Mouse (Mus musculus) adipocyte (in vitro differentiated cells): ENCODE data around the gene Atg7.

ENCODE experiments used
- DNase-seq: peaks from one replicate; pipeline ENCODE4 v3.0.0-alpha.2; 2016; ENCODE audit warnings: low spot score

Gene Atg7

GRCm38 (mm10) chr6:114818471-114818870 is 175.6 kb downstream of the Atg7 start:
- DNase-seq = no peak

GRCm38 (mm10) chr6:114819971-114820481 is 177.1 kb downstream of the Atg7 start:
- DNase-seq = peak; percentile 26

GRCm38 (mm10) chr6:114821646-114822045 is 178.7 kb downstream of the Atg7 start:
- DNase-seq = no peak

DNA sequence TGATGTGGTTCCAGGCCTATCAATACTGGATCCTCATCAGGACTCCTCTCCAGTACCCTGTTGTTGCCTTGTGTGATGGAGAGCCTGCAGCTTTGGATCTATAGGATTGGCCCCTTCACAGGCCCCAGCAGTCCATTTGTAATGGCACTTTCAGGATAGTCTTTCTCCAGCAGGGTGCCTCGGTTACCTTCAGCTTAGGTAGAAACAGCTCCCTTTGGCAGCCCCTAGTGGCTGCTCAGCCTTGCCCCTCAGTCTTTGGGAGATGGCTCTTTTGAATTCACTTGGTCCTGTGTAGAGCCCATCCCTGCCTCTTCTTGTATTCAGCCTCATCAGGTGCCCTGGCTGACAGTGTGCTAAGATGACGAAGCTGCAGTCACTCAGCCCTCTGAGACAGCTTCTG is 184.0 kb downstream of the Atg7 start:
- no peak for DNase-seq

DNA sequence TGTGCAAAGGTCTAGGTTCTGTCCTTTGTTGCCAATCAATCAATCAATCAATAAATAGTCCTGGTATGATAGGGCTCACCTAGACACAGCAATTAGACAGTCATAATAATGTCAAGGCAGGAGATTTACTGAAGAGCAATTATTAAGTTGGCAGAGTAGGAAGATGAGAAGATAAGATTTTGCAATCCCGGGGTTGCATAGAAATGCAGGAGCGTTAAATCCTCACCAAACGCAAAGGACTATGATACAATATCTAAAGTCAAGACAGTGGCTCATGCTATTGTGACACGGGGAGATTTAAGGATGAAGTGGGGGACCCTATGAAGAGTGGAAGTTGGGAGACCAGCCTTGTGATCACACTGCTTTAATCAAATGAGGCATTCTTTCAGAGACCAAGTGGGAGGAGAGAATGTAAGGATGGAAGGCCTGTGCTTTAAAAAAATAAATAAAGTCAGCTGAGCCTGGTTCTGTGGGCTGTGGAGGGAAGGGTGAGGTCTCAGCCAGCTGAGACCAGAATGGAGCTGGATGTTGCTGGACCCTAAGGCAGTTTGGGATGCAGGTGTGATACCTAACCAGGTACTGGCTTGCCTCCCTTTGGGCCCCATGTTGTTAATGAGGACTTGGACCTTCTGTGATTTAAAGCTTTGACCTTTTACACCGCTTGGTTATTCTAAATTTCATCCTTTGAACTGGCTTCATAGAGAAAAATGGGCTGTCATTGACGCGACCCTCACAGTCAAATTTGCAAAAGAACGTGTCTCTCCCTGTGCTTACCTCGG is 187.0 kb downstream of the Atg7 start:
- DNase-seq = no peak

DNA sequence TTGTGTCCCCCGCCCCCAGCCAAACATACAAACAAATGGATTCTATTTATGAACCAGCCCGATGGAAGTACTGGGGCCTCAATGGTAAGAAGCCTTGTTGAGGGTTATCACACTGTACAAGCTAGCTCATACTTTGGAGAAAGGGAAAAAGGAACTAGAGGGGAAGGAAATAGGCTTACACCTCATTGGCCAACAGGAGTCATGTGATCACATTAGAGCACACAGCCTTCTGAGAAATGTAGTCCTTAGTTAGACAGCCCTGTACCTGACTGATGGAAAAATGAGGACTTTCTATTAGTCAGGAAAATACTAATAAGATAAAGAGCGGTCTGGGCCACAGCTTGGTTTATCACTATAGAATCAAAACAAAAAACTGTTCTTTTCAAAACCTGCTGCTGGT is 188.9 kb downstream of the Atg7 start:
- DNase-seq = peak; percentile 44

DNA sequence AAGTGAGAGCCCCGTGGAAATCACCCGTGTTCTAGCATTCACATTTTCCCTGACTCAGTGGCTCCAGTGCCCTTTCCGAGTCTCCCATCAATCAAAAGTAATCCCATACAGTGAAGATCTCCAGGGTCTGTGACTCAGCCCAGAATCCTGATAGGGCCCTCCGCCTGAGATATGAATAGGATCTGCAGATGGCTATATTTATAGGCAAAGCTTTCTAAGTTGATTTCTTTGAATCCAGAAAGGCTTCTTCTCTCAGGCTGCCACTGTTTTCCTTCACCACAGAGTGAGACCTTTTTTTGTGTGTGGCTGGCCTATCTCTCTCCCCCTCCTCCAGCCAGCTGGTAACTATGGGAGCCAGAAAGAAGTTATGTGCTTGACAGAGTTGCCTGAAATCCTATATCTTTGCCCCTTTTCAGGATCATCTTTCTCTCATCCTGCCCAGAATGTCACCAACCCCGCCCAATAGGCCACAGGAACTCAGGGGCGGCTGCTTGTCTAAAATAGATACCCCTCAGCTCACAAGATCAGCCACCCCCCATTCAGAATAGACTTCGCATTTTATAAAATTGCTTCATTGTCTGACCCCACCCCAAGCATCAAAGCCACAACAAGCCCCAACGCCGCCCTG is 190.3 kb downstream of the Atg7 start:
- no peak for DNase-seq

DNA sequence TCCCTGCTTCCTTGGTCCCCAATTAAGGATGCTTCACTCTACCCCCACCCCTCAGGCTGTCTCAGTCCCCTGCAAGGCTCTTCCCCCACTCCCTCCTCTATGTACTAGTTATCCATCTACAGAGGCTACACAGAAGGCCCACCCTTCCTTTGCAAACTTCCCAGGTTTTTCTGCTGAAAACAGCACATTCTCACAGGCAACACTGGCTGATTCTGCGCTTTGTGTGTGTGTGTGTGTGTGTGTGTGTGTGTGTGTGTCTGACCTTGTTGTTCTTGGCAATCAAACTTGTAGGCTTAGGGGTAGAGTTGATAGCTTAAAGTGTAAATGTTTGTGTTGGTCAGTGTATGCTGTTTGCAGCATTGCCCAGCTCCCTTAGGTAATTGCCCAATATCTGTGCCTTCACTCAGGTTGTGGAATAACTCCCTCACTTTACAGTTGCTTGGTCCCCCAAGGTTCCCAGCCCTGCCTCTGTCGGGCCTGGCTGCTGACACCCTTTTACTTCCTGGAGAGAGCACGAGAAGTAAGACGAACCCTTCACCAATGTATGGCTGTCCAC is 191.0 kb downstream of the Atg7 start:
- DNase-seq = peak; percentile 87

GRCm38 (mm10) chr6:114835344-114835743 is 192.4 kb downstream of the Atg7 start:
- no peak for DNase-seq

GRCm38 (mm10) chr6:114835752-114836151 is 192.9 kb downstream of the Atg7 start:
- DNase-seq = no peak

DNA sequence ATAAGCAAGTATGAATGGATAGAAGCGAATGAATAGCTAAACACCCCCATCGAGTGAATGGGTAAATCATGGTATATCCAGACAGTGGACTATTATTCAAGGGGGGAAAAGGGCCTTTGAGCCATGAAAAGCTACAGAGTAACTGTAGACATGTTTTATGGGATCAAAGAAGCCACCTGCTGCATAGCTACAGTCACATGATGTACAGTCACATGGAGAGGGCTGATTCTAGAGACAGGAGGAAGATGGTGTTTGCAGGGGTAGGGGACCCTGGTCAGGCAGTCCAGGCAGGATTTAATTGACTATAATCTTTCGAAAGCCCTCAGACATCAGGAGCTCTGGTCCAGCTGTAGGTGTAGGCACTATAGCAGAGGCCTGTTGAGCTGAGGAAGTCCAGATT is 193.5 kb downstream of the Atg7 start:
- no peak for DNase-seq

GRCm38 (mm10) chr6:114838872-114839271 is 196.0 kb downstream of the Atg7 start:
- peak; percentile 38 for DNase-seq

- peak; percentile 60 for DNase-seq
Observed at GRCm38 (mm10) chr6:114840012-114840411, 197.1 kb downstream of the Atg7 start.

GRCm38 (mm10) chr6:114842131-114842530 is 199.2 kb downstream of the Atg7 start:
- DNase-seq = no peak

DNA sequence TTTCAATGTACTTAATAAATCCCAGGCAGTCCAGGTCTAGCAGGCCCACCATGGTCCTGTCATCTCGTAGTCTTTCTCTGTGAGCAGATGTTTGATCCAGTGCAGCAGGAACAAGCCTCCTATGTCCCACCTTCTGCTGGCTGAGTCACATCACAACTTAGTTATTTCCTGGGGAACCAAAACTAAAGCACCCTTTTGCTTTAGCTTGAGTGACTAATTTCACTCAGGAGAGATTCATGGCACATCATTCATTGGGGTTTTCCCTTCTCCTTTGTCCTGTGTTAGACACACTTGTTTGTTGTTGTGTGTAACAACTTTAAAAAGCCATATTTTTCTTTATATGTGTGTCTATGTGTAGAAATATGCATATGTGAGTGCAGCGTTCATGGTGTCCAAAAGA is 200.0 kb downstream of the Atg7 start:
- no peak for DNase-seq

GRCm38 (mm10) chr6:114846153-114846772 is 203.4 kb downstream of the Atg7 start:
- DNase-seq = no peak

DNA sequence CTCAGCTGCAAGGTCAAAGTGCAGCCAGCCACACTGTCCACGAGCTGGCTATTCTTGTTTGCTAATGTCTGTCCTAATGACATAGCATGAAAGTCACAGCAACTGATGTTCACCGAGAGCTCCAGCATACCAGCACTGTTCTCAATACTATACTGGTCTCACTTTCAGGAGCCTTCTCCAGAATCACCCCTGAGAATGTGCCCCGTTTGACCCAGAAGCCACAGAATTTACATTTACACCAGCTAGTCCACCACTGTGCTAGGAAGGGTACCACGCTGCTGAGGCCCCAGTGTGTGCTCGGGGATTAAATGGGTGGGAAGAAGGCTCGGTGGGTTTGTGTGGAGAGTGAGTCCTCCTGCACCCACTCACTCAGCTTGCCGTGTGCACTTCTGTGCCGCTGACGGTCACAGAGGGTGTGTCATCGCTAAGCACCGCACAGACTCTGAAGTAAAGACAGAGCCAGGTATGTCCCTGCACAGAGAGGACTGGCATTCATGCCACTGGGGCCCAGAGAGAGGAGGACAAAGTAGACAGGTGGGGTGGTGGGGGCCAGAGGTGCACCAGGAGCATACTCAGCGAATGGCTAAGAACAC is 204.8 kb downstream of the Atg7 start:
- no peak for DNase-seq

- DNase-seq = no peak
Observed at GRCm38 (mm10) chr6:114848761-114849160, 205.9 kb downstream of the Atg7 start.

GRCm38 (mm10) chr6:114849787-114850186 is 206.9 kb downstream of the Atg7 start:
- no peak for DNase-seq

DNA sequence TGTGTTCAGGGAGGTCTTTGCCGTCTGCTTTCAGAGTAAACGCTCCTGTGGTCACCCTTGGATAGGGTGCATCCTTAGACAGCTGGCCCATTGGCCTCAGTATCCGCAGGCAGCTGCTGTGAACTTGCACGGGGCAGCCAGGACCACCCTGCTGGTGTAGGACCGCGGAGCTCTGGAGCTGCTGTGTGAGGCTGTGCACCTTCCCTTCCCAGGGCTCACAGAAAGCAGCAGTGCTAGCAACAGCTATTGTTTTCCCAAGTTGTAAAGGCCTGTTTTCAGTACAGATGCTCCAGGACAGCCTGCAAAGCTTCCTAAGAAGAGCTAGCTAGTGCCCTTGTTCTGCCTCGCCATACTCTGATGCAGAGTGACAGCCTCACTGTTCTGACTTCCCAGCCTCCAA is 208.8 kb downstream of the Atg7 start:
- DNase-seq = no peak

- DNase-seq = no peak
Observed at GRCm38 (mm10) chr6:114852739-114853138, 209.8 kb downstream of the Atg7 start.

DNA sequence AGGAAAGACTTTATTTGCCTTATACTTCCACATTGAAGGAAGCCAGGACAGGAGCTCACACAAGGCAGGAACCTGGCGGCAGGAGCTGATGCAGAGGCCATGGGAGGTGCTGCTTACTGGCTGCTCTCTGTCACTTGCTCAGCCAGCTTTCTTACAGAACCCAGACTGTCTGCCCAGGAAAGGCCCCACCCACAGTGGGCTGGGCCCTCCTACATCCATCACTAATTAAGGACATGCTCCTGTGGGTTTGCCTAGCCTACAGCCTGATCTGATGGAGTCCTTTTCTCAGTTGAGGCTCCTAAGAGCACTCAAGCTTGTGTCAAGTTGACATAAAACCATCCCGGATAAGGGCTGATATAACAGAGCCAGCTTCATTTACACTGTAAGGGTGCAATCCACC is 211.5 kb downstream of the Atg7 start:
- peak; percentile 46 for DNase-seq
